In genomic region chr3:52210556-52211302, GRCm38 (mm10) we compare ENCODE assay signal across 9 mouse cellular contexts. TPM values are rescaled to one million over a fixed set of nuclear protein-coding genes. Genes with fewer than 3 reads are reported as not detected.
DNase-seq lines count a peak whose midpoint lies in the region; ATAC-seq and TF ChIP-seq lines count a peak whose summit lies in the region.
"Had no signal": no experiment of that assay in that cellular context is flagged by ENCODE, and none has a peak within 500 bp of the region (broad histone marks: within the 10 kb centered on the region; RNA-seq: fewer than 3 reads in every experiment).

No protein-coding gene starts in this region.

- H3K4me2 ChIP-seq in forebrain, embryonic 11.5 days (ENCODE audit: low read depth, low read length, severe bottlenecking) = peak overlapping the region; percentile 42
- H3K4me2 ChIP-seq in intestine, postnatal 0 days (replicated peaks; ENCODE audit: low read depth) = peak overlapping the region; percentile 40; the same call in 1 of the 2 replicates
- H3K4me2 ChIP-seq in neural tube, embryonic 12.5 days (replicated peaks) = peak overlapping the region; percentile 53

- H3K36me3 ChIP-seq in forebrain, embryonic 11.5 days (ENCODE audit: control insufficient read depth, insufficient read depth, low read length) = no peaks in the 10 kb centered on the region
- no peaks in the 10 kb centered on the region for H3K36me3 ChIP-seq in intestine, postnatal 0 days (ENCODE audit: control insufficient read depth, insufficient read depth)
- no peaks in the 10 kb centered on the region for H3K36me3 ChIP-seq in neural tube, embryonic 12.5 days

- no peaks in the 10 kb centered on the region for H3K9me3 ChIP-seq in forebrain, embryonic 11.5 days (ENCODE audit: control insufficient read depth, low read length)
- no peaks in the 10 kb centered on the region for H3K9me3 ChIP-seq in intestine, postnatal 0 days (ENCODE audit: control insufficient read depth)
- H3K9me3 ChIP-seq in neural tube, embryonic 12.5 days = no peaks in the 10 kb centered on the region

- TF ChIP-seq CTCF in layer of hippocampus, adult 2 months (conservative IDR thresholded peaks at IDR 0.05) = no peak
- no peak for TF ChIP-seq CTCF in intestine, postnatal 0 days (IDR thresholded peaks at IDR 0.05; ENCODE audit: low read depth)

- no peak for ATAC-seq in forebrain, embryonic 11.5 days (replicated peaks; ENCODE audit: low FRiP score)
- no peak for ATAC-seq in intestine, postnatal 0 days
- ATAC-seq in neural tube, embryonic 12.5 days (ENCODE audit: low FRiP score, low read depth) = no peak

- peaks cover 2% of the 10 kb centered on the region; the same call in 1 of the 2 replicates for H3K4me1 ChIP-seq in forebrain, embryonic 11.5 days (replicated peaks; ENCODE audit: control insufficient read depth, insufficient read depth, low read length)
- no peaks in the 10 kb centered on the region for H3K4me1 ChIP-seq in intestine, postnatal 0 days (replicated peaks; ENCODE audit: control insufficient read depth, insufficient read depth, low read length)
- H3K4me1 ChIP-seq in neural tube, embryonic 12.5 days = peaks cover 9% of the 10 kb centered on the region; the same call in 1 of the 2 replicates

- peak overlapping the region; percentile 39; the same call in 1 of the 2 replicates for H3K27ac ChIP-seq in layer of hippocampus, adult 2 months
- no peak overlapping the region for H3K27ac ChIP-seq in forebrain, embryonic 11.5 days (ENCODE audit: low read depth, low read length)
- no peak overlapping the region for H3K27ac ChIP-seq in intestine, postnatal 0 days (ENCODE audit: low read depth, low read length)
- H3K27ac ChIP-seq in neural tube, embryonic 12.5 days = no peak overlapping the region

- H3K4me3 ChIP-seq in layer of hippocampus, adult 2 months = peak overlapping the region; percentile 13; the same call in 1 of the 2 replicates
- H3K4me3 ChIP-seq in forebrain, embryonic 11.5 days (ENCODE audit: low read depth, low read length) = no peak overlapping the region
- H3K4me3 ChIP-seq in intestine, postnatal 0 days (ENCODE audit: low read depth, low read length) = no peak overlapping the region
- 0 out of 2 replicates have a peak overlapping the region, but pooled peaks have one; percentile 3 for H3K4me3 ChIP-seq in neural tube, embryonic 12.5 days
- H3K4me3 ChIP-seq: myocyte had no signal

- 15% methylated on average over 24 of the region's 24 CpGs for WGBS in forebrain, embryonic 11.5 days
- WGBS in intestine, postnatal 0 days = 23% methylated on average over 24 of the region's 24 CpGs
- 14% methylated on average over 24 of the region's 24 CpGs for WGBS in neural tube, embryonic 12.5 days

- peak in 1 of 2 experiments; percentile 32 for DNase-seq in layer of hippocampus, adult 2 months (ENCODE audit: low spot score in 2 of 2)
- no peak for DNase-seq in layer of hippocampus, adult 8-10 months (ENCODE audit: low spot score in 2 of 2)
- DNase-seq in forebrain, embryonic 11.5 days (ENCODE audit: low spot score) = no peak
- DNase-seq in frontal cortex, postnatal 10 days (ENCODE audit: low spot score in 2 of 2) = no peak
- DNase-seq in frontal cortex, postnatal 25 days (ENCODE audit: low spot score in 2 of 2) = no peak
- no peak for DNase-seq in right cerebral cortex, postnatal 25 days

- H3K9ac ChIP-seq in forebrain, embryonic 11.5 days (ENCODE audit: low read length) = no peak overlapping the region
- H3K9ac ChIP-seq in intestine, postnatal 0 days (ENCODE audit: low read depth, low read length) = no peak overlapping the region
- H3K9ac ChIP-seq in neural tube, embryonic 12.5 days = no peak overlapping the region

- H3K27me3 ChIP-seq in forebrain, embryonic 11.5 days (ENCODE audit: control insufficient read depth, insufficient read depth, low read length) = no peaks in the 10 kb centered on the region
- H3K27me3 ChIP-seq in intestine, postnatal 0 days (replicated peaks; ENCODE audit: control insufficient read depth, insufficient read depth, low read length) = no peaks in the 10 kb centered on the region
- H3K27me3 ChIP-seq in neural tube, embryonic 12.5 days (replicated peaks) = no peaks in the 10 kb centered on the region

RNA-seq across cellular contexts. Expression of gene Foxo1, which starts 57.4 kb away (rescaled TPM):
- 10 to 100 TPM; 22.4 to 23.5 TPM for total RNA-seq in layer of hippocampus, adult 2 months (2021)
- total RNA-seq in layer of hippocampus, adult 8-10 months (2022) = 10 to 100 TPM; 20.2 to 23.1 (median 22.8) TPM
- polyA plus RNA-seq in forebrain, embryonic 11.5 days (2014; fragmentation: Nextera tagmentation; extraction: Ambion mirVana) = 3.7 and 4.2 TPM in 2 replicates
- 4.4 and 4.6 TPM in 2 replicates for polyA plus RNA-seq in intestine, postnatal 0 days (2015; fragmentation: Nextera tagmentation; extraction: Ambion mirVana)
- 3.7 and 4.3 TPM in 2 replicates for polyA plus RNA-seq in neural tube, embryonic 12.5 days (2016; fragmentation: Nextera tagmentation; extraction: Ambion mirVana)

Comparison
In these comparisons a context has a peak if more than half of its experiments do, and no peak if none do; other contexts are left out.
1. H3K4me3 ChIP-seq: peak in layer of hippocampus, adult 2 months (single experiment) and neural tube, embryonic 12.5 days (single experiment); none in forebrain, embryonic 11.5 days (single experiment) and intestine, postnatal 0 days (single experiment).
2. Peak in every context shown above with its lines, with median percentiles within 50 percentile points of each other: H3K4me2 ChIP-seq.